ENCODE assay signal across 10 mouse cellular contexts in genomic region chr9:57299790-57300477, GRCm38 (mm10). TPM values are rescaled to one million over a fixed set of nuclear protein-coding genes. Genes with fewer than 3 reads are reported as not detected.
DNase-seq lines count a peak whose midpoint lies in the region; ATAC-seq and TF ChIP-seq lines count a peak whose summit lies in the region.
"Had no signal": no experiment of that assay in that cellular context is flagged by ENCODE, and none has a peak within 500 bp of the region (broad histone marks: within the 10 kb centered on the region; RNA-seq: fewer than 3 reads in every experiment).

No protein-coding gene starts in this region.

- no peak for TF ChIP-seq RAD21 in MEL (IDR thresholded peaks at IDR 0.05; ENCODE audit: low read depth, low read length)

- TF ChIP-seq EP300 in MEL (IDR thresholded peaks at IDR 0.05; ENCODE audit: low read depth in 1 of 2, low read length in 2 of 2) = peak; percentile 86 to 93

- H3K27me3 ChIP-seq in heart, embryonic 12.5 days (replicated peaks) = no peaks in the 10 kb centered on the region
- H3K27me3 ChIP-seq in MEL (ENCODE audit: control insufficient read depth in 1 of 2, insufficient read depth in 2 of 2, low read length in 2 of 2) = no peaks in the 10 kb centered on the region
- no peaks in the 10 kb centered on the region for H3K27me3 ChIP-seq in intestine, embryonic 14.5 days (replicated peaks; ENCODE audit: control insufficient read depth, insufficient read depth, low read length)
- H3K27me3 ChIP-seq in hindbrain, embryonic 11.5 days (ENCODE audit: control insufficient read depth, insufficient read depth, low read length) = no peaks in the 10 kb centered on the region

- peak; percentile 98 for ATAC-seq in heart, embryonic 12.5 days (ENCODE audit: insufficient number of reproducible peaks, low FRiP score)
- 0 out of 2 replicates have a peak, but pooled peaks have one; percentile 32 for ATAC-seq in intestine, embryonic 14.5 days (replicated peaks; ENCODE audit: low FRiP score, low TSS enrichment, low read depth)
- ATAC-seq in megakaryocyte-erythroid progenitor cell, adult 5-6 weeks (replicated peaks; ENCODE audit: low FRiP score, low TSS enrichment, poor library complexity, severe bottlenecking) = peak; percentile 97
- no peak for ATAC-seq in hindbrain, embryonic 11.5 days (ENCODE audit: low FRiP score)

- H3K79me2 ChIP-seq in MEL (ENCODE audit: control insufficient read depth, insufficient read depth, low read length, poor library complexity) = no peaks in the 10 kb centered on the region

- TF ChIP-seq POLR2A in MEL (IDR thresholded peaks at IDR 0.05; ENCODE audit: control insufficient read depth in 1 of 2, insufficient read depth in 1 of 2, low read depth in 1 of 2, low read length in 2 of 2, poor library complexity in 1 of 2) = no peak

- H3K4me2 ChIP-seq in heart, embryonic 12.5 days = no peak overlapping the region
- no peak overlapping the region for H3K4me2 ChIP-seq in intestine, embryonic 14.5 days (ENCODE audit: low read length)
- H3K4me2 ChIP-seq in hindbrain, embryonic 11.5 days (replicated peaks; ENCODE audit: low read depth, low read length) = no peak overlapping the region

- intact Hi-C loops in heart, postnatal 36 days (cut with DNase I) = no loop called here

- H3K9ac ChIP-seq in heart, embryonic 12.5 days = no peak overlapping the region
- H3K9ac ChIP-seq in MEL (ENCODE audit: control insufficient read depth, low read depth, low read length, poor library complexity, severe bottlenecking) = no peak overlapping the region
- no peak overlapping the region for H3K9ac ChIP-seq in intestine, embryonic 14.5 days (ENCODE audit: low read length)
- H3K9ac ChIP-seq in hindbrain, embryonic 11.5 days (ENCODE audit: low read depth, low read length) = no peak overlapping the region

- DNase-seq in heart, postnatal 36 days = no peak
- DNase-seq in MEL (ENCODE audit: low read depth, low spot score) = peak; percentile 84
- no peak for DNase-seq in intestine, embryonic 14.5 days (ENCODE audit: low spot score)
- DNase-seq in hindbrain, embryonic 11.5 days (ENCODE audit: low spot score) = no peak
- no peak for DNase-seq in right cerebral cortex, postnatal 36 days (ENCODE audit: low spot score in 2 of 2)
- DNase-seq in gastrocnemius, postnatal 25 days = no peak
- DNase-seq: adrenal gland, postnatal 14 days; thymus, adult 18-20 months had no signal

- peak overlapping the region; percentile 51; the same call in 1 of the 2 replicates for H3K27ac ChIP-seq in heart, embryonic 12.5 days (ENCODE audit: poor library complexity, severe bottlenecking)
- H3K27ac ChIP-seq in MEL (ENCODE audit: control insufficient read depth, low read depth, low read length) = peak overlapping the region; percentile 77
- no peak overlapping the region for H3K27ac ChIP-seq in intestine, embryonic 14.5 days (ENCODE audit: low read depth)
- no peak overlapping the region for H3K27ac ChIP-seq in hindbrain, embryonic 11.5 days (ENCODE audit: low read depth, low read length)

- H3K4me3 ChIP-seq in heart, embryonic 12.5 days = no peak overlapping the region
- no peak overlapping the region for H3K4me3 ChIP-seq in MEL (ENCODE audit: control insufficient read depth in 1 of 2, insufficient read depth in 1 of 2, low read depth in 2 of 2, low read length in 2 of 2)
- no peak overlapping the region for H3K4me3 ChIP-seq in intestine, embryonic 14.5 days (ENCODE audit: low read depth, low read length)
- H3K4me3 ChIP-seq in hindbrain, embryonic 11.5 days (ENCODE audit: low read depth, low read length) = no peak overlapping the region

- peaks cover 2% of the 10 kb centered on the region for H3K9me3 ChIP-seq in heart, embryonic 12.5 days (replicated peaks)
- H3K9me3 ChIP-seq in MEL (replicated peaks; ENCODE audit: insufficient read depth, low read length) = no peaks in the 10 kb centered on the region
- no peaks in the 10 kb centered on the region for H3K9me3 ChIP-seq in intestine, embryonic 14.5 days (ENCODE audit: control insufficient read depth, low read length)
- H3K9me3 ChIP-seq in hindbrain, embryonic 11.5 days (ENCODE audit: control insufficient read depth, low read length) = no peaks in the 10 kb centered on the region

- WGBS in heart, embryonic 12.5 days = 69% methylated on average over 6 of the region's 6 CpGs
- WGBS in intestine, embryonic 14.5 days = 56% methylated on average over 6 of the region's 6 CpGs
- 88% methylated on average over 6 of the region's 6 CpGs for WGBS in hindbrain, embryonic 11.5 days

- H3K36me3 ChIP-seq in heart, embryonic 12.5 days = no peaks in the 10 kb centered on the region
- H3K36me3 ChIP-seq in MEL (ENCODE audit: control insufficient read depth in 1 of 2, insufficient read depth in 2 of 2, low read length in 2 of 2) = peaks cover 0 to 39% of the 10 kb centered on the region in 2 experiments; a peak in 2 of 4 replicates
- H3K36me3 ChIP-seq in intestine, embryonic 14.5 days (ENCODE audit: control insufficient read depth, insufficient read depth, low read length) = no peaks in the 10 kb centered on the region
- H3K36me3 ChIP-seq in hindbrain, embryonic 11.5 days (ENCODE audit: control insufficient read depth, insufficient read depth, low read length) = no peaks in the 10 kb centered on the region

- TF ChIP-seq CTCF in MEL (IDR thresholded peaks at IDR 0.05 in 2 of 3, conservative IDR thresholded peaks at IDR 0.05 in 1 of 3; ENCODE audit: control insufficient read depth in 1 of 3, insufficient read depth in 1 of 3, low read depth in 2 of 3, low read length in 3 of 3, poor library complexity in 1 of 3, severe bottlenecking in 1 of 3) = no peak

- H3K4me1 ChIP-seq in heart, embryonic 12.5 days (replicated peaks) = no peaks in the 10 kb centered on the region
- peaks cover 25 to 50% of the 10 kb centered on the region in 2 experiments for H3K4me1 ChIP-seq in MEL (ENCODE audit: control insufficient read depth in 1 of 2, insufficient read depth in 2 of 2, low read length in 2 of 2)
- H3K4me1 ChIP-seq in intestine, embryonic 14.5 days (replicated peaks; ENCODE audit: control insufficient read depth, insufficient read depth, low read length) = peaks cover 3% of the 10 kb centered on the region; the same call in 1 of the 2 replicates
- no peaks in the 10 kb centered on the region for H3K4me1 ChIP-seq in hindbrain, embryonic 11.5 days (replicated peaks; ENCODE audit: control insufficient read depth, insufficient read depth, low read length)

TF ChIP-seq in MEL, 35 proteins besides CTCF, POLR2A, EP300 and RAD21 (continues in another document):
- peak; percentile 72 for TF ChIP-seq SIN3A (IDR thresholded peaks at IDR 0.05; ENCODE audit: low read length)
- no peak for TF ChIP-seq POLR2AphosphoS5 (IDR thresholded peaks at IDR 0.05; ENCODE audit: borderline replicate concordance, low read depth, low read length)
- TF ChIP-seq UBTF (IDR thresholded peaks at IDR 0.05; ENCODE audit: borderline replicate concordance, insufficient read depth, low read depth, low read length) = no peak
- TF ChIP-seq RCOR1 (IDR thresholded peaks at IDR 0.05; ENCODE audit: low read depth, low read length) = 0 out of 2 replicates have a peak, but pooled peaks have one; percentile 54
- TF ChIP-seq ZC3H11A (IDR thresholded peaks at IDR 0.05; ENCODE audit: low read depth, low read length) = no peak
- TF ChIP-seq MAZ (IDR thresholded peaks at IDR 0.05; ENCODE audit: low read depth, low read length) = no peak
- TF ChIP-seq GABPA (IDR thresholded peaks at IDR 0.05; ENCODE audit: low read depth, low read length) = no peak
- no peak for TF ChIP-seq ELF1 (IDR thresholded peaks at IDR 0.05; ENCODE audit: low read depth, low read length)
- no peak for TF ChIP-seq MAX (IDR thresholded peaks at IDR 0.05; ENCODE audit: low read length)
- TF ChIP-seq TCF12 (IDR thresholded peaks at IDR 0.05; ENCODE audit: low read depth, low read length) = peak; percentile 94
- TF ChIP-seq MYB (IDR thresholded peaks at IDR 0.05; ENCODE audit: low read depth, low read length) = 0 out of 2 replicates have a peak, but pooled peaks have one; percentile 32
- TF ChIP-seq MEF2A (IDR thresholded peaks at IDR 0.05; ENCODE audit: extremely low read depth, insufficient replicate concordance, low read depth, low read length, poor library complexity, severe bottlenecking) = no peak
- no peak for TF ChIP-seq ZNF384 (IDR thresholded peaks at IDR 0.05; ENCODE audit: low read depth, low read length)
- TF ChIP-seq BHLHE40 (IDR thresholded peaks at IDR 0.05; ENCODE audit: borderline replicate concordance, low read depth, low read length) = peak; percentile 72; the same call in 1 of the 2 replicates
- TF ChIP-seq ZMIZ1 (IDR thresholded peaks at IDR 0.05; ENCODE audit: low read depth, low read length) = no peak
- no peak for TF ChIP-seq NRF1 (IDR thresholded peaks at IDR 0.05; ENCODE audit: insufficient read depth, low read depth, low read length, poor library complexity, severe bottlenecking)
- TF ChIP-seq TBP (IDR thresholded peaks at IDR 0.05; ENCODE audit: low read depth, low read length) = no peak
- peak; percentile 15; the same call in 1 of the 2 replicates for TF ChIP-seq MYC (IDR thresholded peaks at IDR 0.05; ENCODE audit: low read depth, low read length)
- TF ChIP-seq MXI1 (IDR thresholded peaks at IDR 0.05; ENCODE audit: low read depth, low read length) = no peak
- TF ChIP-seq GATA1 (IDR thresholded peaks at IDR 0.05; ENCODE audit: low read depth, low read length) = peak; percentile 95
- no peak for TF ChIP-seq KAT2A (conservative IDR thresholded peaks at IDR 0.05; ENCODE audit: low read depth, low read length)
- TF ChIP-seq USF1 (IDR thresholded peaks at IDR 0.05; ENCODE audit: low read depth, low read length) = peak; percentile 46; the same call in 1 of the 2 replicates
- no peak for TF ChIP-seq HCFC1 (IDR thresholded peaks at IDR 0.05; ENCODE audit: low read depth, low read length)
- TF ChIP-seq NELFE (IDR thresholded peaks at IDR 0.05; ENCODE audit: low read depth, low read length) = no peak
- no peak for TF ChIP-seq SMC3 (IDR thresholded peaks at IDR 0.05; ENCODE audit: low read depth, low read length)

RNA-seq across cellular contexts. Expression of gene 1700017B05Rik, which starts 37.5 kb away (rescaled TPM):
- polyA plus RNA-seq in heart, embryonic 12.5 days (2016; fragmentation: Nextera tagmentation; extraction: Ambion mirVana) = 17.4 and 17.9 TPM in 2 replicates
- total RNA-seq in heart, postnatal 36 days (2021) = 10 to 100 TPM in 1 of 2 experiments, 1 to 10 TPM in 1; 9.7 to 13.9 TPM
- 52.7 and 55.7 TPM in 2 replicates for total RNA-seq in MEL (2012; rRNA removed)
- 10 to 100 TPM in 1 of 2 experiments, not detected in 1; 76.5 TPM for polyA plus RNA-seq in MEL (2012; ENCODE audit: insufficient read depth in 1 of 2, insufficient read length in 2 of 2, low read depth in 1 of 2, low replicate concordance in 2 of 2, missing spikeins in 1 of 2)
- 41.2 and 42.1 TPM in 2 replicates for polyA plus RNA-seq in intestine, embryonic 14.5 days (2014; fragmentation: Nextera tagmentation; extraction: Ambion mirVana)
- total RNA-seq in megakaryocyte-erythroid progenitor cell, adult 5-6 weeks (2014; fragmentation: Nextera tagmentation) = 81.6 and 83.6 TPM in 2 replicates
- total RNA-seq in megakaryocyte-erythroid progenitor cell, adult 5-6 weeks (2017) = 13.8 and 33.3 TPM in 2 replicates
- 6.6 and 7.6 TPM in 2 replicates for polyA plus RNA-seq in hindbrain, embryonic 11.5 days (2014; fragmentation: Nextera tagmentation; extraction: Ambion mirVana)
- total RNA-seq in gastrocnemius, postnatal 25 days (2021) = 1 to 10 TPM; 2.9 to 5.2 TPM

Comparison
In these comparisons a context has a peak if more than half of its experiments do, and no peak if none do; other contexts are left out.
1. H3K27ac ChIP-seq: peak in heart, embryonic 12.5 days (single experiment) and MEL (single experiment); none in intestine, embryonic 14.5 days (single experiment) and hindbrain, embryonic 11.5 days (single experiment).